Mouse (Mus musculus) left cerebral cortex, postnatal 25 days (tissue): ENCODE data around the gene Fam32a. TPM values are rescaled to one million over a fixed set of nuclear protein-coding genes. Genes with fewer than 3 reads are reported as not detected.
A peak's percentile ranks its signal among the peaks of the same experiment; 100 is the strongest.

Experiments
- DNase-seq, 2 experiments: peaks; one replicate each; pipeline ENCODE4 v3.0.0; 2022; ENCODE audit warnings: low spot score in 2 of 2, mixed read lengths in 1 of 2
- intact Hi-C: fragments of 180-260 bp; cut with DNase I; formaldehyde crosslinking; loops from one replicate; pipeline ENCODE4 v1.15.1; 2025
- total RNA-seq, 2 experiments: library from RNA; stranded (reverse); gene quantifications; 2 replicates each; pipeline ENCODE4 v1.2.3; 2021

The Fam32a gene
- total RNA-seq, 2 experiments from 2014 or later, result 54.4 to 54.8 TPM

GRCm38 (mm10) chr8:72271691-72272090 is 52.2 kb downstream of the Fam32a start:
- intact Hi-C loops, result no loop called here
- no peak for DNase-seq

GRCm38 (mm10) chr8:72272361-72272760 is 52.8 kb downstream of the Fam32a start:
- intact Hi-C loops, result no loop called here
- peak; percentile 39 to 67 for DNase-seq

GRCm38 (mm10) chr8:72273111-72273770 is 53.7 kb downstream of the Fam32a start:
- DNase-seq, result no peak
- intact Hi-C loops, result no loop called here

GRCm38 (mm10) chr8:72273807-72274206 is 54.3 kb downstream of the Fam32a start:
- no peak for DNase-seq
- intact Hi-C loops, result no loop called here

Other genes starting within 250 kb of the Fam32a start
- not detected for gene Cyp4f18, start 210.1 kb upstream of the Fam32a start, total RNA-seq
- not detected for gene Olfr372, start 178.5 kb upstream of the Fam32a start, total RNA-seq
- gene Olfr373, start 136.6 kb upstream of the Fam32a start, total RNA-seq, result not detected
- not detected for gene Olfr374, start 112.7 kb upstream of the Fam32a start, total RNA-seq
- 10 to 100 TPM; 30.2 to 30.9 TPM for gene Tpm4, start 84.8 kb upstream of the Fam32a start, total RNA-seq
- gene Rab8a, start 58.5 kb upstream of the Fam32a start, total RNA-seq, result 10 to 100 TPM; 40.9 to 41.9 TPM
- not detected for gene Hsh2d, start 30.1 kb upstream of the Fam32a start, total RNA-seq
- gene Cib3, start 6.9 kb upstream of the Fam32a start, total RNA-seq, result under 1 TPM in 1 of 2 experiments, not detected in 1; 0.53 TPM
- gene Gm11034, start 6.1 kb upstream of the Fam32a start, total RNA-seq, result not detected
- gene Ap1m1, start 20.3 kb downstream of the Fam32a start, total RNA-seq, result 10 to 100 TPM; 84.5 to 91.3 TPM
- 1 to 10 TPM; 6.1 to 7.0 TPM for gene Gm10282, start 85.5 kb downstream of the Fam32a start, total RNA-seq
- 10 to 100 TPM; 13.6 to 18.2 TPM for gene Klf2, start 99.3 kb downstream of the Fam32a start, total RNA-seq
- 10 to 100 TPM; 59.9 to 72.1 TPM for gene Eps15l1, start 201.7 kb downstream of the Fam32a start, total RNA-seq
- gene Calr3, start 224.1 kb downstream of the Fam32a start, total RNA-seq, result 1 to 10 TPM in 1 of 2 experiments, under 1 TPM in 1; 0.96 to 1.4 TPM
- 10 to 100 TPM; 10.9 to 13.5 TPM for gene 1700030K09Rik, start 224.2 kb downstream of the Fam32a start, total RNA-seq